Mouse (Mus musculus) testis, postnatal 14 days (tissue): ENCODE data around the gene Smim1.

Experiments
- DNase-seq: peaks from one replicate; pipeline ENCODE4 v3.0.0; 2021; ENCODE audit warnings: low spot score

Gene Smim1

DNA sequence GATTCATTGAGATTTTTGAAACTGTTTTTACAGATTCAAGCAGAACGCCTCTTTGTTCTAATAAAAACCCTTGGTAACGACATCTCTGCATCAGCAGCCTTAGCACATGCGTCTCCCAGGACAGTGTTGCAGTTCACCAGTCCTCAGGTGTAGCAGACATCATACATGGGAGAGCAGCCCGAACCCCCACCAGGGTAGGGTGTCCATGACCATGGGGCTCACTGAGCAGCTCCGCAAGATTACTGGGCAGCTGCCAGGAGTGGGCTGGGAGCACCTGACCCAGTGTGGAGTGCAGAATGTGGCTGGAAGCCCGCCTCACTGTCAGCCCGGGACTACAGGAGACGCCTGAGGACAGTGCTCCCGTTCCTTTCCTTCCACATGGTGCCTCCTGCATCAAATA lies 4.6 kb downstream of the Smim1 start:
- DNase-seq, result peak; percentile 60

DNA sequence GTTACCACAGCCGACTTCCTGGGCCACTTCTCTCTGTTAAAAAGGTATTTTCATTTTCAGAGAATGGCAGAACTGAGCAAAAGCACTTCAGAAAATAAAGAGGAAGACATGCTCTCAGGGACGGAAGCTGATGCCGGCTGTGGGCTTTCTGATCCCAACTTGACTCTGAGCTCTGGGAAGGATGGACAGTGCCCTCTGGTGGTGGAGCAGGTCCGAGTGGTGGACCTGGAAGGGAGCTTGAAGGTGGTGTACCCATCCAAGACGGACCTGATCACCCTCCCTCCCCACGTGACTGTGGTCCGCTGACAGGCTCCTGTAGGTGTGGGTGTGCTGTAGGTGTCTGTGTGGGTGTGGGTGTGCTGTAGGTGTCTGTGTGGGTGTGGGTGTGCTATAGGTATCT lies 6.5 kb downstream of the Smim1 start:
- DNase-seq, result no peak

DNA sequence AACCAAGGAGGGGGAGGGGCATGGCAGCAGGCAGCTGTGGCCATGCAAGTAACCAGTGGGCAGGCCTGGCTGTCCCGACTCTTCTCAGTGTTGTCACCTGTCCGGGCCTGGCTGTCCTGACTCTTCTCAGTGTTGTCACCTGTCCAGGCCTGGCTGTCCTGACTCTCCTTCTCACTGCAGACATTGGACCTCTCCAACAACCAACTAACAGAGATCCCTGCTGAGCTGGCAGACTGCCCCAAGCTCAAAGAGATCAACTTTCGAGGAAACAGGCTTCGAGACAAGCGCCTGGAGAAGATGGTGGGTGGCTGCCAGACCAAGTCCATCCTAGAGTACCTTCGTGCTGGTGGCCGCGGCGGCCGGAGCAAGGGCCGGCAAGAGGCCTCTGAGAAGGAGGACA lies 10.6 kb downstream of the Smim1 start:
- no peak for DNase-seq

DNA sequence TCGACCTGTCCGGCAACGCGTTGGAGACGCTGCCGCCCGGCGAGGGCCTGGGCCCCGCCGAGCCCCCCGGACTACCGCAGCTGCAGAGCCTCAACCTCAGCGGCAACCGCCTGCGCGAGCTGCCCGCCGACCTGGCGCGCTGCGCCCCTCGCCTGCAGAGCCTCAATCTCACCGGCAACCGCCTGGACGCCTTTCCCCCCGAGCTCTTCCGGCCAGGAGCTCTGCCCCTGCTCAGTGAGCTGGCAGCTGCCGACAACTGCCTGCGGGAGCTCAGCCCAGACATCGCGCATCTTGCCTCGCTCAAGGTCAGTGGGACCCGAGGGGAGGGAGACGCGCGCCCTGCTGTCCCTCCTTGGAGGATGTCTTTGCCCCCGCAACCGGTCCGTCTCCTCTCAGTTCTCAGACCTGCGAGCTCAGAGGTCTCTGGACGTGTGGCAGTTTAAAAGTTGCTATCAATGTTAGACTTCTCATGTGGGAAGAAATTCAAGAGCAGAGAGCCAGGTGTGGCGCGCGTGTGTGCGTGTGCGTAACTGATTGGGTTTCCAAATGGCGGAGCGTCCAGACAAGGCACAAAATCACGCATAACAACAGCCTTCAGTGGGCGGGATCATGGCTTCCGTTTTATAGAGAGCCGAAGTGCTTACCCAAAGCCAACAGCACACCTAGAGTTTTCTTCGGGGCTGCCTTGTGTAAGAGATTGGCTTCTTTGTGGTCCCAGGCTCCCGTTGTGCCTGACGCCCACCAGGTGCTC lies 13.7 kb downstream of the Smim1 start:
- DNase-seq, result peak; percentile 43

DNA sequence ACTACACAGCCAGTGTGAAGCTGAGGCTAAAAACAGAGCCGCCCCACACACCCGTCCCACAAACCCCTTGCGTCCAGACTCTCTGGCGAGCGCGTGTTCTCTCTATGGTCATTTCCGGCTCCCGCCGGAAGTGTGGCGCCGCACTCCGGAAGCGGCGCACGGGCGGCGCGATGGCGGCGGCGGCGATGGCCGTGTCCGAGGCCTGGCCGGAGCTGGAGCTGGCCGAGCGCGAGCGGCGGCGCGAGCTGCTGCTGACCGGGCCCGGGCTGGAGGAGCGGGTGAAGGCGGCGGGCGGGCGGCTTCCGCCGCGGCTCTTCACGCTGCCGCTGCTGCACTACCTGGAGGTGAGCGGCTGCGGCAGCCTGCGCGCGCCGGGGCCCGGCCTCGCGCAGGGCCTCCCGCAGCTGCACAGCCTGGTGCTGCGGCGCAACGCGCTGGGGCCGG lies 14.4 kb downstream of the Smim1 start, which contains the start of gene Lrrc47:
Lrrc47 (plus strand) TSS at position 86 of the 444 bp plus-strand sequence.
- DNase-seq, result peak; percentile 89

DNA sequence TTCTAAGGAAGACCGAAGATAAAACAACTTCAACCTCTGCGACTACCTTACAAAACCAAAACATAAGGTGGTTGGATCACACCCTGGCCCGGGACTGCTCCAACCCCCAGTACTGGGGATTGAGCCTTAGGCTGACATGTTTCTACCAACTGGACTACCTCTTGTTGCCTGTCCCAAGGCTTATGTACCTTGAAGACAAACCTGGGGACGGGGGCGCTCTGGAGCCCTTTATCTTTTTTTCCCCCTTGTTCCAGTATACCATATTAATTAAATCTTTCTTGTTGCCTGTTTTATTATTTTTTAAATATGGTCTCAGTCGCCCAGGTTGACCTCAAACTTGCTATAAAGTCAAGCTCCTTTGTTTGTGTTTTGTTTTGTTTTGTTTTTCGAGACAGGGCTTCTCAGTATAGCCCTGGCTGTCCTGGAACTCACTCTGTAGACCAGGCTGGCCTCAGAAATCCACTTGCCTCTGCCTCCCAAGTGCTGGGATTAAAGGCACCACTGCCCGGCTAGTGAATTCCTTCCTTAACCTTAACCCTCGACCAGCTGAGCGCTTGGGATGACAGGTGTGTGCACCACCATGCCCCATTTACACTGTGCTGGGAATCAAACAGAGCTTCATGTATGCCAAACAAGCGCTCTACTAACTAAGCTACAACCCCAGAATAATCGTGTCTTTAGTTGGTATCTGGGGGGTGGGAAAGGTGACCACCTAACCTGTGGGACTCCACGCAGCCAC lies 15.0 kb downstream of the Smim1 start:
- no peak for DNase-seq

DNA sequence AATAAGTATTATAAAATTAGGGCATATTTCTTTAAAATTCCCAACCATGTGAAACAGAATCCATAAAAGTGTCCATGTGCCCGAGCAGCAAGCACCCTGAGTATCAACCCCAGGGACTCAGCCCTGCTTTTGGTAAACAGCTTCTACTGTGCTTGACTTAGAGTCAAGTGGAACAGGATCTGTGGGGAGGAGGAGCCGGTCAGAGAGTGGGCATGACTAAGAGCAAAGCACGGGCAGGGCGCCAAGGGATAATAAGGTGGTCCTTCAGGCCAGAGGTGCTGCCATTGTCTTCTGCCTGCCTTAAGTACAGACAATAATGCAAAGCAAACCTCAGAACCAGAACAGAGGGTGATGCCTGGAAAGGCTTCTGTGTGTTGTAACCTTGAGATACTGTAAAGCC lies 18.3 kb downstream of the Smim1 start:
- no peak for DNase-seq

DNA sequence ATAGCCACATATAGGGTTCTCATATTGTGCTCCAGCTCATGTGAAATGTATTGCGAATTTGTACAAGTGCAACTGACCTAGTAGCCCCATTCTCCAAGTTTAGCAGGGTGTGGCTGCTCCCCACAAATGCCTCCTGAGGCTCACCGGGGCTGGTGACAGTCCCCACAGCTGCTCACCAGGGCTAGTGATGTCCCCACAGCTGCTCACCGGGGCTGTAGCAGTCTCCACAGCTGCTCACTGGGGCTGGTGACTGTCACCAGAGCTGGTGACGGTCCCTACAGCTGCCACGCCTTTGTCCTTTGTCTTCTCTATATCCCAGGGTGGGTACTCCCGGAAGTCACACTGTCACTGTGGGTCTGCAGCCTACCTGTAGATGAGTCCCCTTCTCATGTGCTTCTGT lies 19.8 kb downstream of the Smim1 start:
- no peak for DNase-seq

DNA sequence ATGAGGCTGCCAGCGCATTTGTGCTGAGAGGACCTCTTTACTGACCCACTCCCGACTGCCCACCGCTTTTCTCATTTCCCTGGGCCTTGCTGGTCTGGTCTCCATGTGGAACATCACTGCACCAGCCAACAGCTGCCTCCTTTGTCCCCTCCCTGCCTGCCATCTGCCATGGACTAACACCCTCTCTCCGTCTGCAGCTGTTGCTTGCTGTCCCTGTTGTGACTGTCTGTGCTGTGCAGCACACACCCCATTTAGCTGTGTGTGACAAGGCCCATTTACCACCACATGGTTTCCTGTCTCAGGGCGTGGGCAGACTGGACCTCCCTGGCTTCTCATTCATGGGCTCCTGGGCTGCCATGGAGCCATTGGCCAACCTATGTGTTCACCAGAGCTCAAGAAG lies 20.5 kb downstream of the Smim1 start:
- no peak for DNase-seq

DNA sequence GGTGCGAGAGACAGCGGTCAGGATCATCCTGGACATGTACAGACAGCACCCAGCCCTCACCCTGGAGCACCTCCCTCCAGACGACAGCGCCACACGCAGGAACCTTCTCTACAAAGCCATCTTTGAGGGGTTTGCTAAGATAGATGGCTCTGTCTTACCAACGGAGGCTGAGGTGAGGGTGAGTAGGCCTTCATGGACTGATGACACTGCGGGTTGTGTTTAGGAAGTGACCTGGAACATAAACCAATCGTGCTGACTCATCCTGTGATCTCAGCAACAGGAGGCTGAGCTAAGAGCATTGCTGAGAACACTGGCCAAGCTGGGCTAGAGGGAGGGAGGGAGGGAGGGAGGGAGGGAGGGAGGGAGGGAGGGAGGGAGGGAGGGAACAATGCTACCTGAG lies 32.5 kb downstream of the Smim1 start:
- no peak for DNase-seq

DNA sequence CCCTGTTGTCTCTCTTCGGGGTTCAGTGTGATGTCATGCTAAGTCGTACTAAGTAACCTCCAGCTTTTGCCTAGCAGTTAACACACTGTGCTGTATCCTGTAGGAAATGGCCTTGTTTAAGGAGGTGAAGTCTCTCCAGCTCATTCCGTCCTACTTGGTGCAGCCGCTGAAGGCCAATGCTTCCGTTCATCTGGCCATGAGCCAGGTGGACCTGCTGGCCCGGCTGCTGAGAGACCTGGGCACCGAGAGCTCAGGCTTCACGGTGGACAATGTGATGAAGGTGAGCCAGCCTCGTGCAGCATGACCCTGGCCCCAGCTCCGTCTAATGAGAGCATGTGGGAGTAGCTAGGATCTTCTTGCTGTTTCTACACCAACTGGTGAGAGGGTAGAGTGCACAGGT lies 33.3 kb downstream of the Smim1 start:
- no peak for DNase-seq

DNA sequence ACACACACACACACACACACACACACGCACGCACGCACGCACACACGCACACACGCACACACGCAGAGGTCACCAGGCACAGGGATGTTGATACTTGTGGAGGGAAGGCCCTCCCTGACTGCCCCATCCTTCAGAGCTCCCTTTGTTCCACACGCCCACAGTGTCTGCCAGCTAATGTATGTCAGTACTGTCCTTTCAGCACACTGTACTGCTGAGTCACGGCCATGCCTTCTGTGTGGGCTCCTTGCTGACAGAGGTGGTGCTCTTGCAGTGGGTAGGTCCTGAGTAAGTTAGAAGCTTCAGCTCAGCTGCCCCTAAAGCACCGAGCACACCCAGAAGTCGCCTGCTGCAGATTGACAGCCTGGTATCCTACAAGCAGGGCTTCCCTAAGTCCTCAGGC lies 45.6 kb downstream of the Smim1 start:
- DNase-seq, result no peak

DNA sequence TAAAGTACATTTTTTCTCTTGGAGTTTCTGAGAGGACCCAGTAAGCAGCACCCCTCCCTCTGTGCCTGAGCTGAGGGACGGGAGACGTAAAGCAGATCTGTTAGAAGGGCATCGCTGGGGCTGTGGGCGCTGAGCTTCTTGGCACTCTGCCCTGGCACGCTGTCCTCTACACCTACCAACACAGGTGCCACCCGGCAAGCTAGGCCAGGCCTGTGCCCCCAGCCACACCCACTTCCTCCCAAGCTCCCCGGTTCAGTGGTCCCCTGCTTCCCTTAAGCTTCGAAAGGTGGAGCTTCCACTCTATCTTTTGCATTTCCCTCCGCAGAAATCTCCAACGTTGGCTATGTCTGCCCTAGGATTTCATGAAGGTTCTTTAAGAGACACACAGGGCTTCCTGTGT lies 46.8 kb downstream of the Smim1 start:
- DNase-seq, result no peak

DNA sequence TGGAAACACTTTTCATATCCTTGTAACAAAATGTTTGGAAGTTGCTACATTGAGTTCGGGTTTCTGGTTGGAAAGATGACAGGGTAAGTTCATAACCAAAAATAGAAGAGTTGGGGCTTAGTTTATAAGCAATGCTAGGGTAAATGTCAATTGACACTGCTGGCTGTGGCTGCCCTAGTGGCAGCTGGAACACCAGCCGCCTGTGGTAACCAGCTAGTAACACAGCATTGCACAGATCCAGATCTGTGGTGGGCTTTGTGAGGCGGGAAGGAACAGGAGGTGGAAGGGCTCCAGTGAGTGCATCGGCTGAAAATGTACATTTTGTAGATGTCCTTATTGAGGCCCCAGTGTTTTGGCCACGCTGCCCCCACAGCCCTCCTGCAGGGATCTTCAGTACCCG lies 50.3 kb downstream of the Smim1 start:
- no peak for DNase-seq

DNA sequence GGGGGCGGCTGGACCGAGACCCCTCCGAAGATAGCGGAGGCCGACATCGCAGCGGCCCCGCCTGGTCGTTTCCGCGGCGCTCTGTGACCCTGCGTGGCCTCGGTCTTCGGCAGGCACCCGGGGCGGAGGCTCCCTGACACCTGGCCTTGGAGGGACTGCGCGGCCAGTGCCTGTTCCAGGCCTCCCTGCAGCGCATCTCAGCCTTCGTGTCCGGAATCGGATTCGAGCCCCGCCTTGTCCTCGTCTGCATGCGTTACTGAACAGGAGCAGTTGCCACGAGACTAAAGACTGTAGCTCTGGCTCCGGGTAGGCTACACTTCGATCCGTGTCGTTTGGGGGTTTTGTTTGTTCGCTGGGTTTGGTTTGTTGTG lies 50.8 kb downstream of the Smim1 start:
- no peak for DNase-seq

DNA sequence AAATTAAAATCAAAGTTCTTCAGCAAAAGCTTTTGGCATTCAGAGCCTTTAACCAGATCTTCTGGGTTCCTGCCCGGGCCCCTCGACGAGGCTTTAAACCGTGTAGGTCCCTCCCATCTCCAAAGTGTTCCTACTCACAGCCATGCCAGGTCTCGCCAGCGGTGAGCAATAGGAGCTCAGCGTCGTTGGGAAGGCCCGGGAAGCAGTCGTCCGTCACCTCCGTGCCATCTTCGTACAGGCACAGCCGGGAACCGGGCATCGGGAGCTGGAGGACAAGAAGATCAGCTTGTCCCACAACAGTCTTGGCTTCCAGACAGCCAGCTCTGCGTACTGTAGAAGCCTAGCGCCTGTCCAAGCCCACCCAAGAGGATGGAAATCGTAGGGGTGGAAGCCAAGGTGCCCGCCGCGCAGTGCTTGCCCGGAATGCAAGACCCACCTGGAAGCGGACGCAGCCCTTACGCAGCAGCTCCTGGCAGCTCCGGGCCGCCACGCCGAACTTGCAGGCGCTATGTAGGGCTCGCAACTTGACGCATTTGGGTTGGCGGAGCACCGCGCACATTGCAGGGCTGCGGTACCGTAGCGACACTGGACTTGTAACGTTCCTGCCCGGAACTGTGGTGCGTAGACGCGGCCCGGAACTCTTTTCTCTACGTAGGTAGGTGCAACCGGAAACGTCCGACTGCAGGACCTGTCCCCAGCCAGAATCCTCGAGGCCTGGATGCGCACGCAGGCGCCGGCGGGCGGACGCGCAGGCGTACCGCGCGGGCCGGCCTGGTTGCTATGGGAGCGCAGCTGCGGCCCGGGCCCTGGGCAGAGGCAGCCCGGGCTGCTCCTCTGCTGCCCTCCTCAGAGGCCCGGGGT lies 51.4 kb downstream of the Smim1 start, which contains the start of the genes Dffb and Cep104:
Dffb (minus strand) TSS at position 696 of the 861 bp plus-strand sequence.
Cep104 (plus strand) TSS at position 764 of the 861 bp plus-strand sequence.
- DNase-seq, result peak; percentile 94
